Mouse (Mus musculus) layer of hippocampus, postnatal 10 days (tissue): Measurements from ENCODE around the gene Nek5. TPM values are rescaled to one million over a fixed set of nuclear protein-coding genes. Genes with fewer than 3 reads are reported as not detected.

Source experiments
- DNase-seq, 2 experiments: peaks; one replicate each; pipeline ENCODE4 v3.0.0; 2021; ENCODE audit warnings: low spot score in 2 of 2
- total RNA-seq, 2 experiments: library from RNA; stranded (reverse); gene quantifications; 2 replicates each; pipeline ENCODE4 v1.2.3; 2021

Gene Nek5
- total RNA-seq, 2 experiments from 2014 or later: 0.62 to 0.91 TPM

DNA sequence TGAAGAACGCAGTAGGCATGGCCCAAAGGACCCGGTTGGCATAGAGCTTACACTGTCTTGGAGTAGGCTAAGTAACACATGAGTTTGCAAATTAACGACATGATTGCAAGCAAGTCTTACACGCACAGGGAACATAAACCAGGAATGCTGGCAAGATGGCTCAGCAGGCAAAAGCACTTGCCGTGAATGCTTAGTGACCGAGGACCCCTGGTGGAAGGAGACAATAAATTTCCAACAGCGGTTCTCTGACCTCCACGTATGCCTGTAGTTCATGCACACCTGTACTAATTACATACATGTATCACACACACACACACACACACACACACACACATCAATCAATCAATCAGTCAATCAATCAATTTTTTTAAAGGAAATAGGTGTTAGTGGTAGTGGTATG, 33.3 kb downstream of the Nek5 start:
- DNase-seq: no peak

DNA sequence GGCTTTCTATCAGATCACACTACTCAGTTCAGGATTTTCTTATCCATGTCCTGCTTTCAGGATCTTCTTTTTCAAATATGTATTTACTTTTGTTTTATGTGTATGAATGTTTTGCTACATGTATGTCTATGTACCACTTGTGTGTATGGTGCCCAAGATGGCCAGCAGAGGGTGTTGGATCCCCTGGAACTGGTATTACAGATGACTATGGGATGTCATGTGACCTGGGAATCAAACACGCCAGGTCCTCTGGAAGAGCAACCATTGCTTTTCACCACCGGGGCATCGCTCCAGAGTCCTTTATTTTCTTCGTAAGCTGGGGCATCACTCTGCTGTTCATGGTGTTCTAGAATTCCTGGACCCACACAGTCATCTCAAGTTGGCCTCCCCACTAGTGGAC, 35.6 kb downstream of the Nek5 start:
- no peak for DNase-seq

DNA sequence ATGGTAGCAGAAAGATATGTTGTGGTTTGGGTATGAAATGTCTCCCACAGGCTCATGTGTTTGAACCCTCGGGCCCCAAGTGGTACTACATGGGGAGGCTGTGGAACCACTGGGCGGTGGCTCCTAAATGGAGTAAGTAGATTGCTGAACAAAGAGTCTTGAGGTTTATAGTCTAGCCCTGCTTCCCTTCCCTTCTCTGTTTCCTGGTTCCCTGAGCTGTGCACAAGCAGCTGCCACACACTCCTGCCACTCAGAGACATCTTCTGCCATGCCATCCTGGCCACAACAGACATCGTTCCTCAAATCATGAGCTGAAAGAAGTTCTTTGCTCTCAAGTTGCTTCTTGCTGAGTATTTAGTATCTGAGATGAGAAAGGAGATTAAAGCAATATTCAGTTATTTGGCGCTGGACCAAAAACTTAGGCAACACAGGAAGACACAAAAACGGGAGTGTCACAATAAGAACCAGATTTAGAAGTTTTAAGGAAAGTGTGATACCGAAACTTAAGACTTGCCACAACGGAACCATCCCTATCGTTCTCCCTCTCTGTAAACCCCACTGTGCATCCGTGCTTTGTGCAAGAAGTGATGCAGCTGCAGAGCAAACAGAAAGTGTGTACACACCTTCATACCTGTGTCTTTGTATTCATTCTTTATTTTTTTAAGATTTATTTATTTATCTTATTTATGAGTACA, 45.4 kb downstream of the Nek5 start:
- DNase-seq: no peak

DNA sequence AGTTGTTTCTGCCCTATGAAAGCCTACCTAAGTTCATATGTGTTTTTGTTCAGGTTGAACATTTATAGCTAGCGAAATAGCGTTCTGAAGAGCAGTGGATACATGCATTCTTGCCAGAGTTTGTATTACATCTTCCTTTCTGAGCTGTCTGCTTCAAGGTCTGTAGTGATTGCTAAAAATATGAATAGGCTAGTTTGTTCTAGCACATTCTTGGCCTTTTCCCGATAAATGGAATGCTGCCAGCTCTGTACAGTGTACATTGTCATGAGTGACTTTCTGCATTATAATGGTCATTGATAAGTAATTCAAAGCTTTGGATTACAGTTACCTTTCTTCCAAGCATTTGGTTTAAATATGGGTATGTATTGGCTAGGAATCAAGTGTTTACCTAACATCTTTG, 63.7 kb downstream of the Nek5 start:
- DNase-seq: no peak

DNA sequence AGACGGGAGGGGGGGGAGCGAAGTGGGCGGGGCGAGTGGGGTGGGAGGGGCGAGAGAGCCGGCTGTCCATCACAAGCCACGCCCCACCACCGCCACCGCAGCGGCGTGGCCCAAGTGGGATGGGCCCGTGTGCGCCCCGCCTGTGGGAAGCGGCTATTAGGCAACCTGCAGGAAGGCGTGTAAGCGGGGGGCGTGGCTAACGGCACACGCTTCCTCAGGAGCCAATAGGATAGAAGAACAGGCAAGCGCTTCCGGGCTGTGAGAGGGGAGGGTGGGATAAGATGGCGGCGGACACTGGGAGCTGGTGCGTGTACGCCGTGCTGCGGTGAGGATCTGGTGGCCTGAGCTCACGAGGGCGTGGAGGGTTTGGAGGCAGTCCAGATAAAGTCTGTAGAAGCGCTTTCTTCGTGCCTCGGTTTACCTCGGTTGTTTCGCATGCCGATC, 64.4 kb downstream of the Nek5 start, which contains the start of gene Alg11:
Gene Alg11, plus strand, starts transcription at position 276 of the 444 bp plus-strand sequence.
- peak; percentile 93 to 96 for DNase-seq

DNA sequence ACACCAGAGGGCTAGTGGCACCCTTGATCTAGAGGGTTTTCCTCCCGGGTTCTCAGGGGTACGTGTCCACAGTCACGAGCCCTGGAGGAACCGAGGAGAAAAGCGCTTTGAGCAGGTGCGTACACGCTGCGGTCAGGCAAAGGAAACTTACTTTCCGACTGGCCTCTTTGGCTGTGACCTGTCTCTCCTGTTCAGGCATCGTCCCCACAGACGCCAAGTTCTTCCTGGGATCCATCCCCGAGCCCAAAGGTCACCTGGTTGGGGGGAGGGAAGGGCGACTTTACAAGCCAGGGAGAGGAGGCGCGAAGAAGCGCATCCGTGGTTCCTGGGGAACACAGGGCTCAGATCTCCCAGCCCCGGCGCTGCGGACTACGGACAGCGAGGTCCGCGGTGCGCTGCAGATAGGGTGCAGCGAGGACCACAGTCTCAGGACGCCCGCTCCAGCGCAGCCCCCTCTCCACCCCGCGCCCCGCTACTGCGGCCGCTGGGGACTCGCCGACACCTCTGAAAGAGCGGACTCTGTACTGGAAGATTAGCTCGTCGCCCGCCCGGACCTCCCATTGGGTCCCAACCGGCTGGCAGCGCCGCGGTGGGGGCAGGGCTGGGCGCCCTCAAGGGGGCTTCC, 64.9 kb downstream of the Nek5 start, which contains the start of gene Atp7b:
Gene Atp7b, minus strand, starts transcription at position 485 of the 625 bp plus-strand sequence.
- DNase-seq: no peak

DNA sequence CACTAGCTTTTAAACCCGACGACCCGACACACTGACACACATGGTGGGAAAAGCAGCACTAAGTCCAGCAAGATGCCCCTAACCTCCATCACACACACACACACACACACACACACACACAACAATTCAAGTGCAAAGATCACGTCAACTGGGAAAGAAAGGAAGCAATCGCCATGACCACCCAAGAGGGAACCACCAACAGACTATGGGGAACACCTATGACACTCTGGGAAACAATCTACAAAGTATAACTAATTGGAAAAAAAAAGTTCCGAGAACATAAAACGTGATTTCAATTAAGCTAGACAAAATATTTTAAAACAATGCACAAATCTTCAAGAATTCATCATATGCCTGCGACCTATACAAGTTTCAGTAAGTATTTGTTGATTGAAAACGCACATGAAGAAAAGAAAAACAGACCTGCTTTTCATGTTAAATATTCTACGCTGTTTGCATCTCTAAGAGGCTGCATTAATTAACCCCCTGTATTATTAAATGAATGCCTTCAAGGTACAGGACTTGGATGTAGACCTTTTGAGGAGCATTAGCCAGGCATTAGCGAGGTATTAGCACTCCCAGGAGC, 65.6 kb downstream of the Nek5 start:
- no peak for DNase-seq

DNA sequence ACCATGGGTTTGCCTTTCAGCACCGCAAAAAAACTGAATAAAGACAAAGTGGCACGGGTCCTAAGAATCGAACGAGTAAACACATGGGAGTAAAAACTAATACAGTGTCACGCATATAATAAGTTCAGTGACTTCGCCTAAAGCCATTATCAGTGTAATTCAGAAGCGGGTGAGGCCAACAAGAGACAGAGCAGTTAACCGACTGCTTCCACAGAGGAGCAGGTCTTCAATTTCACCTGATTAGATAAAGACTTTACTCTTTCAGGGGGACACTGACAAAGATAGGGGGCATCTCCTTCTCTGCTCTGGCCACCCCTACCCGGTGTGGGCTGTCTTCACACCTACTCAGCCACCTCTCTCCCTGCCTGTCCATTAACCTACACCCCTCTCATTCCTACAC, 66.5 kb downstream of the Nek5 start:
- DNase-seq: no peak

DNA sequence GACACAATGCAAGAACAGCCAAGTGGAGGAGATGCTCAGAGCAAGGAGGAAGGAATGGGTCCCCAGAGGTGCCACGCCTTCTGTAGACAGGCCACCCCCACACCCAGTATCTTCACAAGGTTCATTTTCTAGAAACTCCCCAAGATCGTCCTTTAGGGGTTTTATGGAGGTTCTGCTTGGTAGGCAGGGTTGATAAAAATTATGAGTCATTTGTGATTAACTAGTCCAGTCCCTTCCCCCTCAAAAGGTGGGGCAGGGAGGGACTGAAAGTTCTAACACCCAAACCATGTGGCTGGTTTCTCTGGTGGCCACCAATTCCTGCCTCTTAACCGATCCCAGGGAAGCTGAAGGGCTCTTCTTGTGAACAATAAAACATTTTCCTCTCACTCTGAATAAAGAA, 68.0 kb downstream of the Nek5 start:
- DNase-seq: no peak

DNA sequence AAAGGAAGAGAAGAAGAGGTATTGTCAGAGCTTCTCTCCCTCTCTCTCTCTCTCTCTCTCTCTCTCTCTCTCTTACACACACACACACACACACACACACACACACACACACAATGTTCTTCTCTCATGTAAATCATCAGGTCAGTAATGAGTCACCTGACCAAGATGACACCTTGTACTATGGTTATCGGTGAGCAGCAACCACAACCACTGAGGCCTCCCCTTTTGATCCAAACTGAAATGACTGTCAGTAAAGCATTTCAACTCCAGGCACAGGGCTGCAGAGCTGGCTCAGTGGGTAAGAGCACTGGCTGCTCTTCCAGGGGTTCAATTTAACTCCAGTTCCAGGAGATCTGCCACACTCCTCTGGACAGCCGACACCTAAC, 69.4 kb downstream of the Nek5 start:
- no peak for DNase-seq

DNA sequence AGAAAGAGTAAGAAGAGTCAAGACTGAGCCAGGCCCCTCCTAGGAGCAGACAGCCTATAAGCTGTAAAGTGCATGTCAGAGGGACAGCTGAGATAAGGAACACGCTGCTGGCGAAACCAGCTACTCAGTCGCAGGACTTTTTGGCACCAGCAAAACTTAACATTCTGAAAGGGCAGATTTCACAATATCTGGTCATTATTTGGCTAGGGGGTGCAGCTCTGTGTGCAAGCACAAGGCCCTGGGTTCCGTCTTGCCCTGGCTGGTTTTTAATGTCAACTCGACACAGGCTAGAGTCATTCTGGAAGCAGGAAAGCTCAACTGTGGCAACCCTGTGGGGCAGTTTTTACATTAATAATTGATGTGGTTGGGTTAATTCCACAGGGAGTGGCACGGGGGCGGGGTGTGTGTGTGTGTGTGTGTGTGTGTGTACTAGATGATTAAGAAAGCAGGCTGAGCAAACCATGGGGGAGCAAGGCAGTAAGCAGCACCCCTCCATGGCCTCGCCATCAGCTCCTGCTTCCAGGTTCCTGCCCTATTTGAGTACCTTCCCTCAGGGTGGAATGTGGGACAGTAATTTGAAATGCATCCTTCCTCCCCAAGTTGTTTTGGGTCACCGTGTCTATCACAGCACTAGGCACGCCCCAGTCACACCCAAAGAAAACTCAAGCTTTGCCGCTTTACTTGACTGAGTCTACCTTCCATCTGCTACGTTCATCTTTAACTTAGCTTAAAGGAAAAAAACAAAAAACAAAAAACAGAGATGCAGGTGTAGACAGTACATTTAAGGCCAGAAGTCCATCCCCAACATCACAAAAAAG, 70.0 kb downstream of the Nek5 start:
- DNase-seq: no peak

DNA sequence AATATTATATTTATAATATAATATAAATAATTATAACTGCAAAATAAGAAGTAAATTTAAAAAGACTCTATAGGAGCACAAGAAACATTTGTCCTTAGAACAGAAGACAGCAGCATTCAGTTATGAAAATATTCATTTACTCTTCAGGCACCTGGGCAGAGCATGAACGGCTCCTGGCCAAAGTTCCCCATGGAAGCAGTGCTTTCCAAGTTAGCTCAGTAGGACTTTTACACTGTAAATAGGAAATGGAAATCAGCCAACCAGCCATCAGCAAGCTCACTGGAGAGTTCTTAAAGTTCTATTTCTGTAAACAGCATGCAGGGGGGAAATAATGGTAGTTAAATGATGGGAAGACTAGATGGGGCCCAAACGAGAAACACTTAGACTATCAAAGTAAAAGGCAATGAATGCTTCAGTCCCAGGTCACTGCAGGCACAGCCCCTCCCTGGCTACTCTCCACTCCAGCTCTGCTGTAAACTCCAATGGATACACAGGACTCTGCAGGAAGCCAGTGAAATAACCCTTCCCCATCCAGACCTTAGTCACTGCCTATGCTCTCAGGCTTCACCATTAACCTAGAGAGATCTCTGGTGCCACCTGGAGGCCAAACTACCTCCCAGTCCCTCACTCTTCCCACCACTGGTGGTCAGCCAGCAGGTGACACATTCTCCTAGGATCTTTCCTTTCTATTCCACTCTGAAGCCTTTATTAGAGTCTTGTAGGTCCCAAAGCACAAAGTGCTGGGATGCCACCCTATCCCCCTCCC, 77.0 kb downstream of the Nek5 start:
- DNase-seq: peak; percentile 54 to 62

DNA sequence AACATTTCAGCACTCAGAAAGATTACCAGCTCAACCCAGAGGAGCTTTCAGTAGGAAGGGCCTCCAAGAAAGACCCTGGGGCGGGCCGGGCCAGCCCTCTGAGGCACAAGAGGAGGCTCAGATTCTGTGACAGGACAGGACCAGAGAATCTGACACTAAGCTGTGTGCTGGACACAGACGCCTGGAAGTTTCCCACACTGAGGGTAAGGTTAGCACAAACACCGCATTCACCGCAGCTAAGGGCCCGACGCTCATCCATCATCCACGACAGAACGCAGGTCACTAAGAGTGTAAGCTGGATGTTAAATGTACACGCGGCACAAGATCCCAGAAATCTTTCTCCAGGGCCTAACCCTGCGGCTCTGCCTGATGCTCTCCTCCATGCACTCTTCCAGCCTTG, 81.1 kb downstream of the Nek5 start:
- DNase-seq: no peak

DNA sequence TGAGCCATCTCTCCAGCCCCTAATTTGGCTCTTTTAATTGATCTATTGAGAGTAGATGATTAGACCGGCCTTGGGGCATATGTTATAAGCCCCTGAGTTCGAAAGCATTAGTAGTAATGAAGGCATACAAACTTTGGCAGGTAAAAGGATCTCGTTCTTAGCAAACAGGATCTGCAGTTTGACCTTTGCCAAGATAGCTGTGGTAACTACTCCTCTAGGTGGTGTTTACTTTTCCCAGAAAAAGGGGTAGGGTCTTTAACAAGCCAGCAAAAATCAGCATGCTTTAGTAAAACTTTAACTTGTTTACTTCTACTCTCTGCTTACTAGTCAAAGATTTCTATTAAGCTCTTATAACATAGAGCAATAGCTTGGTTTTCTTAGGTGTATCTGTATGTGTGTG, 82.3 kb downstream of the Nek5 start:
- DNase-seq: no peak

DNA sequence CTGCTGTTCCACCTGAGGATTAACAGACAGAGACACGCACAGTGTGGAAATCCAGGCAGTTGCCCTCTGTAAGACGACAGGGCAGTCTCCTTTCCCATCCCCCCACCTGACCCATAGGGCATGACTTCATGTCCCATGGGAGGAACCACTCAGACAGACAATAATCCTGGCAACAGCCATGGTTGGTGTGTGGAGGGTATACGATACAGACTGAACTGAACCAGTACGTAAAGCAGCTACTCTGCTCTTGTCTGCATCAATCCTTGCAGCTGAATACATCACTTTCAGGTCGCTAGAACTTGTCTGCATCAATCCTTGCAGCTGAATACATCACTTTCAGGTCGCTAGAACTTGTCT, 84.7 kb downstream of the Nek5 start:
- no peak for DNase-seq

DNA sequence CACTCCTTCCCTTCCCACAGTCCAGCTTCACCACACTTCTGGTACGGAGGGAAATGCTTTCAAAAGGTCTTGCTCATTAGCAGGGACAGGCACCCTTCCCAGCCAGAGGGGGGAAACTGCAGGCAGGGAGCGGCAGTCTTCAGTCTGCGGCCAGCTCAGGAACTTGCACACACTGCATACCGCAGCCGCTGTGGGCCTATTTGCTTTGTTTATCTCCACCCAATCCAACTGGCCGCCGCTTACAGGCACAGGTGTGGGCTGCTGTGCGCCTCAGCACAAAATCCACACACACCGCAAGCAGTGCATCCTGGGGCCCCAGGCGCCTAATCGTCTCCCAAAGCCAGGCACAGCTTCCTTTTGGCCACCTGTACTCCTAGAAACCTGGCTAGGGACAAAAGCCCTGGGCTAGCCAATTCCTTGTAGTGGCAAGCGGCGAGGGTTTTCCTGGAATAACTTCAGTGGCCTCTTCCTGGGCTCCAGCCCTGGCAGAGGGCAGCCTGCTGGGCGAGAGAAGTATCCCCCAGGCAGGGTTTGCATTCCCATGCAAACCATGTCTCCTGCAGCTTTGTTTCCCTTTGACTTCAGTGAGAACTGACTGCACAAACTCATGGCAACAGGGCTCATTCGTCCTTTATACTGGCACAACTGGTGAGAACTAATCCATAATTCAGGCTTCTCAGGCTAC, 85.2 kb downstream of the Nek5 start:
- no peak for DNase-seq

DNA sequence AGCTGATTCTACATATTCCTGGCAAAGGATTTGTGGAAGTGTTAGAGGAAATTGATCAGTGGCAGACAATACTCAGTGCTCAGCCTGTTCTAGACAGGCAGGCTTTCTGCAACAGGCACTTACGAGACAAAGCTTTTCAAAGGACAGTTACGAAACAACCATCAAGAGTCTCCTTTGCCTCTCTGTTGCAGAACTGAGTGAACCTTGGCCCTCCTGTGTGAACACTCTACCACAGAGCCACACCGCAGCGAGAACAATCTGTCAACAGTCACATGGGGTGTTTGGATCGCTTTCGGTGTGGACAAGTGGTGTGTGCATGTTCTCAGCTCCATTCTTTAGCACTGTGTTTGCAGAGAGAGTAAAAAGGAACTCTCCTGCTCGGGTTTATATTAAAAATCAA, 87.8 kb downstream of the Nek5 start:
- no peak for DNase-seq

DNA sequence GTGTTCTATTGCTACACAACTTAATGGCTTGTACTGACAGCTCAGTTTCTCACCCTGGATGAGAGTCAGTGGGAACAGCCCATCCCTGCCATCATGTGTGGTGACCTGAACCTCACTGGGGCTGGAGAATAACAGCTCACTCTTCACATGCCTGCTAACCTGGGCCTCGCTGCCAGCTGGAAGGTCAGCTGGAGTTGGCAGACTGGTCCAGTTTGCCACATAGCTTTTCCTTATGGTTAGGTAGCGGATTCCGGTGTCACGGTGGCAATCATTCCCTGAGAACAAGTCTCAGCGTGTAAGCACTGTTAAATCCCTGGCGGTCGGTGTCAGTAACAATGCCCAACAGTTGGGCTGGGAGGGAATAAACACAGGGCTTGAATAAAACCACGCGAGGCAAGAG, 88.7 kb downstream of the Nek5 start:
- DNase-seq: no peak

DNA sequence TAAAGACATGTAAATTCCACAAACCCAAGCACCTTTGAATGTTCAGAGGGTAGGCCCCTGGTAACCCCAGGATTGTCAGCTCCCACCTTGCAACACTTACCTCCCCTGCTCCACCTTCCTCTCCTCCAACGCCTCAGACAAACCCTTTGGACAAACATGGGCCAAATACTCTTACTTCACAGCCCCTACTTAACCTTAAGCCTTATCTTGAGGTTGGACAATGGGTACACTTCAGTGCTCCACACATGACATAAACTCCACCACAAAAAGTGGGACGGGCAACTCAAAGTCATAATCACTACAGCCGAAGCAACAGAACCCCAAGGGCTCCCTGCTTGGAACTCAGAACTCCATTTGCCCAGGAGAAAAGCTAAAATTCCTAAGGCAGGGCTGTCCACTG, 93.9 kb downstream of the Nek5 start:
- no peak for DNase-seq

DNA sequence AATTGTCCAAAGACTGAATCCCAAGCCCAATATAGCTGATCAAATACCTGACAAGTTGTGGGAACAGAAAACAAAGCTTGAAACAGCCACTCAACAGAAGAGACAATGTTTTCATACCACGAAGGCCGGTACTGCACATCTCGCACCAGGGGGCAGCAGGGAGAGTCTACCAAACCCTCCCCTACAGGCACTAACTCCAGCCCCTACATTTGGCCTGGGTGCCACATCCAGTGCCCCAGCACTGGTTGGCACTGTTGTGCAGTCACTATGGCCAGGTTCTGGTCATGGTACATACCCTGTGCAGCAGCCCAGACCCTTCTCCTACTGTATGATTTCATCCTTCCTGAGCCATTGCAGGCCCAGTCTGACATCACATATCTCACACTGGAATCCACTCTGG, 95.9 kb downstream of the Nek5 start:
- DNase-seq: no peak

DNA sequence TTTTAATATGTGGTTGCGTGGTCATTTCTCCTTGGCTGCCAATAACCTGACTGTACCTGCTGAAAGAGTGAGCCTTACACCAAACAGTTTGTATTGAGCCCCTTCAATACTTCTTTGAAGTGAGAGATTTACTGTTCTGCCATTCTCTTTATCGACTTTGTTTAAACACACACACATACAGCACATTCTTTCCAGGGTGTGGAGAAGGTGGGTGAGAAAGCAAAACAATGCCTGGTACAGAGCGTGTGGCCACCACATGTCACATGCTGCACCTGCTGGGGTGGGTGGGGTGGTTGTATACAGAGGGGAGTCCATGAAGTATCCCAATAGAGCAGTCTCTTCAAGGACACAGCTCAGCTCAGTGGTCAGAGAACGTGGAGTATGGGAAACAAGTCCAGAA, 99.6 kb downstream of the Nek5 start:
- no peak for DNase-seq
